Mouse (Mus musculus) cerebellum, adult 11-12 months (tissue): ENCODE measurements around the gene Ern1.
A peak's percentile ranks its signal among the peaks of the same experiment; 100 is the strongest.

Experiments
- DNase-seq: peaks from one replicate; pipeline ENCODE4 v3.0.0; 2022

Gene Ern1

GRCm38 (mm10) chr11:106387020-106387419 is 100.6 kb downstream of the Ern1 start:
- no peak for DNase-seq

GRCm38 (mm10) chr11:106386409-106386808 is 101.2 kb downstream of the Ern1 start:
- no peak for DNase-seq

- DNase-seq: no peak
Observed at GRCm38 (mm10) chr11:106383051-106383790, 104.4 kb downstream of the Ern1 start.

- no peak for DNase-seq
Observed at GRCm38 (mm10) chr11:106382424-106382823, 105.2 kb downstream of the Ern1 start.

- DNase-seq: no peak
Observed at GRCm38 (mm10) chr11:106381883-106382282, 105.8 kb downstream of the Ern1 start.

- no peak for DNase-seq
Observed at GRCm38 (mm10) chr11:106381011-106381410, 106.6 kb downstream of the Ern1 start.

GRCm38 (mm10) chr11:106374979-106375378 is 112.7 kb downstream of the Ern1 start:
- no peak for DNase-seq

- DNase-seq: no peak
Observed at GRCm38 (mm10) chr11:106374559-106374958, 113.1 kb downstream of the Ern1 start.

GRCm38 (mm10) chr11:106373998-106374397 is 113.7 kb downstream of the Ern1 start:
- DNase-seq: no peak

GRCm38 (mm10) chr11:106366316-106366715 is 121.3 kb downstream of the Ern1 start:
- peak; percentile 55 for DNase-seq

GRCm38 (mm10) chr11:106365366-106365765 is 122.3 kb downstream of the Ern1 start, which contains the start of gene Prr29:
Gene Prr29, plus strand, starts transcription at chr11:106365472.
- DNase-seq: no peak

- DNase-seq: no peak
Observed at GRCm38 (mm10) chr11:106364712-106365111, 122.9 kb downstream of the Ern1 start.

GRCm38 (mm10) chr11:106359350-106359749 is 128.3 kb downstream of the Ern1 start:
- no peak for DNase-seq

GRCm38 (mm10) chr11:106355382-106356128 is 132.1 kb downstream of the Ern1 start:
- peak; percentile 78 for DNase-seq

GRCm38 (mm10) chr11:106354181-106354580 is 133.5 kb downstream of the Ern1 start:
- DNase-seq: no peak

GRCm38 (mm10) chr11:106353188-106353587 is 134.5 kb downstream of the Ern1 start, which contains the start of gene Scn4a:
Gene Scn4a, minus strand, starts transcription at chr11:106353288.
- no peak for DNase-seq

- no peak for DNase-seq
Observed at GRCm38 (mm10) chr11:106351941-106352340, 135.7 kb downstream of the Ern1 start.

GRCm38 (mm10) chr11:106351253-106351652 is 136.4 kb downstream of the Ern1 start:
- DNase-seq: no peak

GRCm38 (mm10) chr11:106350853-106351252 is 136.8 kb downstream of the Ern1 start:
- DNase-seq: no peak

GRCm38 (mm10) chr11:106349772-106350171 is 137.9 kb downstream of the Ern1 start:
- no peak for DNase-seq

GRCm38 (mm10) chr11:106344910-106345309 is 142.7 kb downstream of the Ern1 start:
- DNase-seq: no peak
